In the genomic region with DNA sequence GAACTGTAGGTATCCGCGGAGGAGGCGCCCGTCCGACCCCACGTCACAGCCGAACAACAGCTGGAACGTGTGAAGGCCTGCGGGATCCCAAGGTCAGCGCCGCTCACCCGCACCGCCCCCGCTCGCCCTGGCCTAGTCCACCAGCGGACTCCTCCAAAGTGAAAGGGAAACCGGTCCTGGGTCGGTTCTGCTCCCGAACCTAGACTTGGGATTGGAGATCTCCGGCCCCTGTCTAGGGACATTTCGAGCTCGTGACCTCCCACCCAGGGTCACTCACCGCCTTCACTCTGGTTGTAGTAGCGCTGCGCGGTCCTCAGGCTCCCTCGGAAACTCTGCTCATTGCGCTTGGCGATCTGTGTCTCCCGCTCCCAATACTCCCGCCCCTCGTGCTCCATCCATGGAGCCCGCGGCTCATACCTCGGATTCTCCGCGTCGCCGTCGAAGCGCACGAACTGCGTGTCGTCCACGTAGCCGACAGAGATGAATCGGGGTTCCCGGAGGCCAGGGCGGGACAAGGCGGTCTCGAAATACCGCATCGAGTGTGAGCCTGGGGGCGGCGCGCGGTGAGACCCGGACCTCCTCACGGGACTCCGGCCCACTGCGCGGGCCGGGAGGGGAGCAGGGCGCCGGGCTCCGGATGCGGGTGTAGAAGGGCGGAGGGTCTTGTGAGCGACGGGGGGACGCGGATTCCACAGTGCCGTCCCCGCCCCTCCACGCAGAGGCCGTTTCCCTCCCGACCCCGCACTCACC, we compare ENCODE assay signal across 8 mouse cellular contexts. TPM values are rescaled to one million over a fixed set of nuclear protein-coding genes. Genes with fewer than 3 reads are reported as not detected.
DNase-seq lines count a peak whose midpoint lies in the region; ATAC-seq lines count a peak whose summit lies in the region.

No protein-coding gene starts in this region.

- ATAC-seq in forebrain, embryonic 15.5 days (replicated peaks) = no peak

- WGBS in forebrain, embryonic 15.5 days = 1% methylated on average over 77 of the region's 78 CpGs

- H3K9ac ChIP-seq in forebrain, embryonic 15.5 days (replicated peaks) = no peak overlapping the region

- H3K4me2 ChIP-seq in forebrain, embryonic 15.5 days (replicated peaks) = peak overlapping the region; percentile 37

- no peaks in the 10 kb centered on the region for H3K36me3 ChIP-seq in forebrain, embryonic 15.5 days

- H3K4me1 ChIP-seq in forebrain, embryonic 15.5 days = peaks cover 9% of the 10 kb centered on the region

- H3K27ac ChIP-seq in forebrain, embryonic 15.5 days (replicated peaks) = no peak overlapping the region

- H3K4me3 ChIP-seq in forebrain, embryonic 15.5 days = peak overlapping the region; percentile 33

- H3K27me3 ChIP-seq in forebrain, embryonic 15.5 days = peaks cover 44% of the 10 kb centered on the region

- H3K9me3 ChIP-seq in forebrain, embryonic 15.5 days = no peaks in the 10 kb centered on the region

- DNase-seq in gastrocnemius, postnatal 10 days = peak; percentile 25
- DNase-seq in gastrocnemius, adult 18-20 months (ENCODE audit: low spot score) = no peak
- peak; percentile 32 for DNase-seq in T-cell, adult 2 months (ENCODE audit: low spot score)
- peak; percentile 18 for DNase-seq in kidney, postnatal 14 days
- peak; percentile 53 for DNase-seq in naive thymus-derived CD4-positive, alpha-beta T cell, adult 2 months (ENCODE audit: low read depth)
- DNase-seq in layer of hippocampus, postnatal 10 days (ENCODE audit: low spot score in 2 of 2) = no peak
- DNase-seq in gastrocnemius, adult 8-10 months (ENCODE audit: low spot score in 2 of 2) = no peak

RNA-seq across cellular contexts. Expression of a gene that starts 16.1 kb away (rescaled TPM):
- total RNA-seq in gastrocnemius, postnatal 10 days (2021) = not detected
- not detected for total RNA-seq in gastrocnemius, adult 18-20 months (2021)
- polyA plus RNA-seq in forebrain, embryonic 15.5 days (2015; fragmentation: Nextera tagmentation; extraction: Ambion mirVana) = not detected in 2 replicates
- total RNA-seq in layer of hippocampus, postnatal 10 days (2021) = not detected
- total RNA-seq in gastrocnemius, adult 8-10 months (2022) = not detected

RNA-seq across cellular contexts. Expression of a gene that starts 23.1 kb away (rescaled TPM):
- total RNA-seq in gastrocnemius, postnatal 10 days (2021) = not detected
- total RNA-seq in gastrocnemius, adult 18-20 months (2021) = not detected
- not detected in 2 replicates for polyA plus RNA-seq in forebrain, embryonic 15.5 days (2015; fragmentation: Nextera tagmentation; extraction: Ambion mirVana)
- total RNA-seq in layer of hippocampus, postnatal 10 days (2021) = not detected
- total RNA-seq in gastrocnemius, adult 8-10 months (2022) = not detected

RNA-seq across cellular contexts. Expression of a gene that starts 23.8 kb away (rescaled TPM):
- not detected for total RNA-seq in gastrocnemius, postnatal 10 days (2021)
- not detected for total RNA-seq in gastrocnemius, adult 18-20 months (2021)
- not detected in 2 replicates for polyA plus RNA-seq in forebrain, embryonic 15.5 days (2015; fragmentation: Nextera tagmentation; extraction: Ambion mirVana)
- not detected for total RNA-seq in layer of hippocampus, postnatal 10 days (2021)
- under 1 TPM in 1 of 4 experiments, not detected in 3; 0.29 TPM for total RNA-seq in gastrocnemius, adult 8-10 months (2022)

RNA-seq across cellular contexts. Expression of a gene that starts 44.8 kb away (rescaled TPM):
- total RNA-seq in gastrocnemius, postnatal 10 days (2021) = not detected
- not detected for total RNA-seq in gastrocnemius, adult 18-20 months (2021)
- polyA plus RNA-seq in forebrain, embryonic 15.5 days (2015; fragmentation: Nextera tagmentation; extraction: Ambion mirVana) = not detected in 2 replicates
- not detected for total RNA-seq in layer of hippocampus, postnatal 10 days (2021)
- not detected for total RNA-seq in gastrocnemius, adult 8-10 months (2022)

Comparison
In these comparisons a context has a peak if more than half of its experiments do, and no peak if none do; other contexts are left out.
1. DNase-seq: peak in gastrocnemius, postnatal 10 days (single experiment), T-cell, adult 2 months (single experiment), kidney, postnatal 14 days (single experiment) and naive thymus-derived CD4-positive, alpha-beta T cell, adult 2 months (single experiment); none in gastrocnemius, adult 18-20 months (single experiment), layer of hippocampus, postnatal 10 days (0 of 2) and gastrocnemius, adult 8-10 months (0 of 2).